Mouse (Mus musculus): Measurements from ENCODE around the gene Arsj. TPM values are rescaled to one million over a fixed set of nuclear protein-coding genes. Genes with fewer than 3 reads are reported as not detected.
A peak's percentile ranks its signal among the peaks of the same experiment; 100 is the strongest.

Arsj gene
- total RNA-seq, 4 experiments from 2014 or later, result 0.27 to 0.49 (median 0.34) TPM

DNA sequence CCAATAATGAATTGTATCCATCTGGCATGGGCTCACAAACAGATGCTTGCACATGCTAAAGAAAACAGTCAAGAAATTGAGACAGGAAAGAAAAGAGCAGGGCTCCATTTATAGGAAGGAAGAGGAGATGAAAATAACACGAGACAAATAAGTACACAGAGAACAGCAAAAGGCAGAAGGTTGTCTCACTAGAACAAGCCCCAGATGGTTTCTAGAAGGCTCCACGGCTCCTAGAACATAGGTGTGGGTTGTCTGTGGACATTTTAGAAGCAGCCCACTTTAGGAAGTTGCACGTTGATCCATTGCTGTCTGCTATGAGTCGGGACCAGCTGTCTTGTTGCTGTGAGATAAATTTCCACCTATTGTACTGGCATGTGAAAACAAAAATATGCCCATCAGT, 37.2 kb downstream of the Arsj start:
- no peak for DNase-seq (ENCODE audit: low spot score)

DNA sequence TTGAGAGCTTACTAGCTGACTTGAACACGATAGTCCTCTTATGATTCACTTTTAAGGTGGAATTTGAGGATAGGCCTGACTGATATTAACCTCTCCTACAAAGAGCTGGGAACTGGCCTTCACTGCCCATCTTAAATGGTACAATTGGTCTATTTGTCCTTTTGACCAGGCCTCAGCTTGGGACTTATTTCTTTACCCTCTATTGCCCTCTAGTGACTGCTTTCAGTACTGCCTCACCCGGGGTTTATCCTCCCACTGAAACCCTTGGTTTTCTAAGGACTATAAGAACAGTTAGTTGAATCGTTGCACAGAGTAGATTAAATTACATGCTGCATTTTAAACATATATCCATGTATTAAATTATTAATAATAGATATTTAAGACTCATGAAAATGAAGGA, 39.4 kb downstream of the Arsj start:
- peak; percentile 82 for DNase-seq (ENCODE audit: low spot score)

DNA sequence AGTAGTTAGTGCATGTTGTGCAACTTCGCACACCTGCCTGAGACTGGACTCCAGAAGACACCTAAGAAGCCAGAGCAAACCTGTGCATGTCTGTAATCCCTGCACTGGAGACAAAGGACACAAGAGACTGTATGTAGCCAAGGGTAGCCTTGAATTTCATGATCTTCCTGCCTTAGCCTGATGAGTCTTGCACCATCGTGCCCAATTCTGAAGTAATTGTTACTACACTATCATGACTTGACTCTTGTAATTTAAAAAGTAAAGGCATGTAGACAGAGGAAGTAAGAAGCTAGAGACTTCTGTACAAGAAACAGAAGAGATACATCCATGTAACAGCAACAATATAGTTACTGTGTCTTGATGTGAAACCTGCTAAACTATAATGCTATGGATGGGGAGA, 40.7 kb downstream of the Arsj start:
- DNase-seq (ENCODE audit: low spot score), result no peak

DNA sequence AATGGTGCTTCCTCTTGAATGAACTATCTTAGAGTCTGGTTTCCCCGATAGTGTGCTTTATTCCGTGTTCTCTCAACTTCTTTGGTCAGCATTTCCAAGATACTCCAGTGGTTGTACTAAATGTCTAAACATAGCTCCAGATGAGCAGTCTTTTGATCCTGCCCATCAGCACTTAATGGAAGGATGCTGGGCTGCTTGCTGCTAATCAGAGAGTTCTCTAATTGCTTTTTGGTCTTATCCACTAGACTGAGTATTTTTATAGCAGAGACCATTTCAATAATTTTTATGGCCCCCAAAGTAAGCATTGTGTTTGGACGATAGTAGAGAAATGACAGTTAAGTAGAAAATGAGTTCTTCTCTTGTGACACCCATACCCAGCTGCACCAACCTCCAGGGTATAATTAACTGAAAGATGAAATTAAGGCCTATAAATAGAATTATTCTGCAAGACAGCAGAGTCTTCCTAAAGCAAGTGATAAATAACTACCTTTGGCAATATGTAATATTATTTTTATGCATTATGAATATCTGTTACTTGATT, 67.1 kb downstream of the Arsj start:
- no peak for DNase-seq (ENCODE audit: low spot score)

- no peak for DNase-seq (ENCODE audit: low spot score)
These were observed 75.8 kb downstream of the Arsj start for GRCm38 (mm10) chr3:126439331-126439730.

- no peak for DNase-seq (ENCODE audit: low spot score)
These were observed 85.6 kb downstream of the Arsj start for GRCm38 (mm10) chr3:126449058-126449457.

DNA sequence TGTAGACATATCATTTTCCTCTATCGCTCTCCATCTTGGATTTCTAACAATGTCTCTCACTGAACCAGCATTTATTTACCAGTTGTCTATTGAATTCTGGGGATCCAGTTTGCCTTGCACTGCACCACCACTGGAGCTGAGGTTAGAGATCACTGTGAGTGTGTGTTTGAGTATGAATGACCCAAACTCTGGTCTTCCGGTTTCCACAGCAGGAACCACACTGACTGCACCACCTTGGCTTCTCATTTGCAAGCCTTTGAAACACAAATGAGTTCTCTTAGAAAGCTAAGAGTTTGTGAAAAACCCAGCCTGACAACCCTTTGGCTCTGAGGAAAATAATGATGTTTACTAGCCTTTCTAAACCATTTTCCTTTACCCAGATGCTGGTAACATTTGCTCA, 86.0 kb downstream of the Arsj start:
- no peak for DNase-seq (ENCODE audit: low spot score)

DNA sequence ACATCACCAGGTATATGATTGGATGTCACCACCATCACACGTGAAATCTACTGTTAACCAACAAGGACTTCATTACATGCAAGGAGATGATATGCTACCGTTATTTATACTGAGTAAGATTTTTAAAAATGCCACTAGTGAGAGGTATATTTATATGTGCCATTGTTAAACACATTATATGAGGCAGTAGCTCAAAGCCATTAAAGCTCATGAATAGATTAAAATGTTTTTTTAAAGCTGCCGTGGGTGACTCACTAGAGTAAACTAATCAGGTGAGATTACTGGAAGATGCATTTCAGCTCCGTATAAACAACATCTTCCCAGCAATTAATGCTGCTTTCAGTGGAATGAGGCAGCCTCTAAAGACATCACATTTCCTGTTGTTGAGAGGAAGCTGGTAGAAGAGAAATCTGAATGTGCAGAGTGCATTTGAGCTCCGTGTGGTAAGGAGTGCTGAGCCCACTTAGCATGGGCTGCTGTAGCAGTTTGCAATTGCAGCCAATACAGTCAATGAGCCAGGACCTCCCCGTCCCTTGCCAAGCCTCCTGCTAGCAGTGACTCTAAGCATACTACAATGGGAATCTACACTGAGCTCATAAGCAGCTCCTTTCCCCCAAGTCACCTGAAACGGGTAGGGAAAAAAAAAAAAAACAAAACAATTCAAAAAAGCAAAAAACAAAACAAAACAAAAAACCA, 92.5 kb downstream of the Arsj start:
- no peak for DNase-seq (ENCODE audit: low spot score)

- DNase-seq (ENCODE audit: low spot score), result no peak
These were observed 99.8 kb downstream of the Arsj start for GRCm38 (mm10) chr3:126463119-126463815.

GRCm38 (mm10) chr3:126464262-126464661, 100.8 kb downstream of the Arsj start:
- DNase-seq (ENCODE audit: low spot score), result no peak

Other genes with a start within 250 kb of the Arsj start
- 100 to 1,000 TPM; 135 to 156 (median 140) TPM for gene Camk2d, start 232.6 kb downstream of the Arsj start, total RNA-seq (2022)

Data from heart, adult 8-10 months (tissue).